Mouse (Mus musculus): Measurements from ENCODE around the gene Atl1. TPM values are rescaled to one million over a fixed set of nuclear protein-coding genes. Genes with fewer than 3 reads are reported as not detected.

Gene Atl1
- total and polyA plus RNA-seq, 2 experiments from 2014 or later = 2.3 to 8.6 TPM

GRCm38 (mm10) chr12:69856398-69856797 is 36.0 kb upstream of the Atl1 start:
- DNase-seq (ENCODE audit: low spot score) (no peak), ATAC-seq (ENCODE audit: insufficient read depth, low read depth) (no peak)
- Histone ChIP-seq H3K27me3 (ENCODE audit: control insufficient read depth, insufficient read depth, low read length) (no peaks in the 10 kb centered on the region), H3K9me3 (replicated peaks; ENCODE audit: control insufficient read depth, low read length) (no peaks in the 10 kb centered on the region), H3K4me2 (ENCODE audit: low read depth, low read length) (no peak overlapping the region), H3K27ac (ENCODE audit: low read depth) (no peak overlapping the region), H3K36me3 (replicated peaks; ENCODE audit: control insufficient read depth, insufficient read depth, low read length) (peaks cover 31% of the 10 kb centered on the region), H3K4me1 (ENCODE audit: control insufficient read depth, insufficient read depth) (peaks cover 7% of the 10 kb centered on the region; the same call in 1 of the 2 replicates), H3K4me3 (ENCODE audit: low read depth, low read length) (no peak overlapping the region), H3K9ac (replicated peaks; ENCODE audit: low read depth, low read length) (no peak overlapping the region)
- TF ChIP-seq EP300 (IDR thresholded peaks at IDR 0.05; ENCODE audit: low read depth) (no peak), CTCF (IDR thresholded peaks at IDR 0.05; ENCODE audit: low read depth) (no peak)
- 89% methylated on average over 10 of the region's 10 CpGs for WGBS

- ATAC-seq (ENCODE audit: insufficient read depth, low read depth) (no peak), DNase-seq (ENCODE audit: low spot score) (no peak)
- TF ChIP-seq CTCF (IDR thresholded peaks at IDR 0.05; ENCODE audit: low read depth) (no peak), EP300 (IDR thresholded peaks at IDR 0.05; ENCODE audit: low read depth) (no peak)
- WGBS = 97% methylated on average over 2 of the region's 2 CpGs
- Histone ChIP-seq H3K36me3 (replicated peaks; ENCODE audit: control insufficient read depth, insufficient read depth, low read length) (peaks cover 19% of the 10 kb centered on the region), H3K4me2 (ENCODE audit: low read depth, low read length) (no peak overlapping the region), H3K4me3 (ENCODE audit: low read depth, low read length) (no peak overlapping the region), H3K9ac (replicated peaks; ENCODE audit: low read depth, low read length) (no peak overlapping the region), H3K27me3 (ENCODE audit: control insufficient read depth, insufficient read depth, low read length) (no peaks in the 10 kb centered on the region), H3K4me1 (ENCODE audit: control insufficient read depth, insufficient read depth) (peaks cover 7% of the 10 kb centered on the region; the same call in 1 of the 2 replicates), H3K27ac (ENCODE audit: low read depth) (no peak overlapping the region), H3K9me3 (replicated peaks; ENCODE audit: control insufficient read depth, low read length) (no peaks in the 10 kb centered on the region)
These were observed 34.8 kb upstream of the Atl1 start for GRCm38 (mm10) chr12:69857597-69857996.

GRCm38 (mm10) chr12:69858847-69859246 is 33.6 kb upstream of the Atl1 start:
- H3K9me3 ChIP-seq (replicated peaks; ENCODE audit: control insufficient read depth, low read length) = no peaks in the 10 kb centered on the region
- peaks cover 7% of the 10 kb centered on the region; the same call in 1 of the 2 replicates for H3K4me1 ChIP-seq (ENCODE audit: control insufficient read depth, insufficient read depth)
- DNase-seq (ENCODE audit: low spot score) = peak; percentile 31
- 22% methylated on average over 4 of the region's 4 CpGs for WGBS
- no peak overlapping the region for H3K27ac ChIP-seq (ENCODE audit: low read depth)
- H3K36me3 ChIP-seq (replicated peaks; ENCODE audit: control insufficient read depth, insufficient read depth, low read length) = peaks cover 16% of the 10 kb centered on the region
- no peaks in the 10 kb centered on the region for H3K27me3 ChIP-seq (ENCODE audit: control insufficient read depth, insufficient read depth, low read length)
- H3K9ac ChIP-seq (replicated peaks; ENCODE audit: low read depth, low read length) = no peak overlapping the region
- H3K4me2 ChIP-seq (ENCODE audit: low read depth, low read length) = no peak overlapping the region
- TF ChIP-seq EP300 (IDR thresholded peaks at IDR 0.05; ENCODE audit: low read depth) (no peak), CTCF (IDR thresholded peaks at IDR 0.05; ENCODE audit: low read depth) (no peak)
- ATAC-seq (ENCODE audit: insufficient read depth, low read depth) = no peak
- H3K4me3 ChIP-seq (ENCODE audit: low read depth, low read length) = no peak overlapping the region

- no peak overlapping the region for H3K4me3 ChIP-seq (ENCODE audit: low read depth, low read length)
- H3K27me3 ChIP-seq (ENCODE audit: control insufficient read depth, insufficient read depth, low read length) = no peaks in the 10 kb centered on the region
- H3K4me1 ChIP-seq (ENCODE audit: control insufficient read depth, insufficient read depth) = peaks cover 20% of the 10 kb centered on the region; the same call in 1 of the 2 replicates
- no peaks in the 10 kb centered on the region for H3K9me3 ChIP-seq (replicated peaks; ENCODE audit: control insufficient read depth, low read length)
- WGBS = 64% methylated on average over 5 of the region's 5 CpGs
- H3K4me2 ChIP-seq (ENCODE audit: low read depth, low read length) = no peak overlapping the region
- DNase-seq (ENCODE audit: low spot score) (no peak), ATAC-seq (ENCODE audit: insufficient read depth, low read depth) (no peak)
- peak overlapping the region; percentile 41; the same call in 1 of the 2 replicates for H3K27ac ChIP-seq (ENCODE audit: low read depth)
- TF ChIP-seq EP300 (IDR thresholded peaks at IDR 0.05; ENCODE audit: low read depth) (no peak), CTCF (IDR thresholded peaks at IDR 0.05; ENCODE audit: low read depth) (no peak)
- H3K36me3 ChIP-seq (replicated peaks; ENCODE audit: control insufficient read depth, insufficient read depth, low read length) = peaks cover 4% of the 10 kb centered on the region; the same call in 1 of the 2 replicates
- no peak overlapping the region for H3K9ac ChIP-seq (replicated peaks; ENCODE audit: low read depth, low read length)
These were observed 28.9 kb upstream of the Atl1 start for GRCm38 (mm10) chr12:69863505-69863904.

- Histone ChIP-seq H3K9me3 (replicated peaks; ENCODE audit: control insufficient read depth, low read length) (no peaks in the 10 kb centered on the region), H3K27me3 (ENCODE audit: control insufficient read depth, insufficient read depth, low read length) (no peaks in the 10 kb centered on the region), H3K4me2 (ENCODE audit: low read depth, low read length) (no peak overlapping the region), H3K4me1 (ENCODE audit: control insufficient read depth, insufficient read depth) (peaks cover 14% of the 10 kb centered on the region; the same call in 1 of the 2 replicates), H3K36me3 (replicated peaks; ENCODE audit: control insufficient read depth, insufficient read depth, low read length) (peaks cover 4% of the 10 kb centered on the region; the same call in 1 of the 2 replicates), H3K27ac (ENCODE audit: low read depth) (peak overlapping the region; percentile 49), H3K4me3 (ENCODE audit: low read depth, low read length) (no peak overlapping the region), H3K9ac (replicated peaks; ENCODE audit: low read depth, low read length) (no peak overlapping the region)
- TF ChIP-seq CTCF (IDR thresholded peaks at IDR 0.05; ENCODE audit: low read depth) = no peak
- TF ChIP-seq EP300 (IDR thresholded peaks at IDR 0.05; ENCODE audit: low read depth) = no peak
- WGBS = 52% methylated on average over 4 of the region's 4 CpGs
- ATAC-seq (ENCODE audit: insufficient read depth, low read depth) = no peak
- no peak for DNase-seq (ENCODE audit: low spot score)
These were observed 28.2 kb upstream of the Atl1 start for GRCm38 (mm10) chr12:69864164-69864692.

GRCm38 (mm10) chr12:69867338-69867737 is 25.1 kb upstream of the Atl1 start:
- H3K36me3 ChIP-seq (replicated peaks; ENCODE audit: control insufficient read depth, insufficient read depth, low read length) = peaks cover 18% of the 10 kb centered on the region
- H3K27ac ChIP-seq (ENCODE audit: low read depth) = peak overlapping the region; percentile 28; the same call in 1 of the 2 replicates
- no peak overlapping the region for H3K4me3 ChIP-seq (ENCODE audit: low read depth, low read length)
- H3K9ac ChIP-seq (replicated peaks; ENCODE audit: low read depth, low read length) = no peak overlapping the region
- no peaks in the 10 kb centered on the region for H3K9me3 ChIP-seq (replicated peaks; ENCODE audit: control insufficient read depth, low read length)
- H3K27me3 ChIP-seq (ENCODE audit: control insufficient read depth, insufficient read depth, low read length) = no peaks in the 10 kb centered on the region
- peaks cover 14% of the 10 kb centered on the region; the same call in 1 of the 2 replicates for H3K4me1 ChIP-seq (ENCODE audit: control insufficient read depth, insufficient read depth)
- no peak for ATAC-seq (ENCODE audit: insufficient read depth, low read depth)
- TF ChIP-seq EP300 (IDR thresholded peaks at IDR 0.05; ENCODE audit: low read depth) (no peak), CTCF (IDR thresholded peaks at IDR 0.05; ENCODE audit: low read depth) (no peak)
- no peak for DNase-seq (ENCODE audit: low spot score)
- H3K4me2 ChIP-seq (ENCODE audit: low read depth, low read length) = no peak overlapping the region
- 67% methylated on average over 5 of the region's 5 CpGs for WGBS

Measured in heart, postnatal 0 days (tissue).